Mouse (Mus musculus) adrenal gland, postnatal 4 days (tissue): Measurements from ENCODE around the gene St5. TPM values are rescaled to one million over a fixed set of nuclear protein-coding genes. Genes with fewer than 3 reads are reported as not detected.

Source experiments
- DNase-seq, 2 experiments: peaks; one replicate each; pipeline ENCODE4 v3.0.0; 2021 to 2022; ENCODE audit warnings: low spot score in 2 of 2, mixed read lengths in 2 of 2
- microRNA-seq: library from miRNA; unstranded; fragments of <30 nt; microRNA quantifications from one replicate; pipeline ENCODE4 v1.2.0, GENCODE M21; 2021
- total RNA-seq, 2 experiments: library from RNA; stranded (reverse); gene quantifications; 2 replicates each; pipeline ENCODE4 v1.2.3; 2021

The St5 gene
- total RNA-seq, 2 experiments from 2014 or later = 54.1 to 57.6 TPM

DNA sequence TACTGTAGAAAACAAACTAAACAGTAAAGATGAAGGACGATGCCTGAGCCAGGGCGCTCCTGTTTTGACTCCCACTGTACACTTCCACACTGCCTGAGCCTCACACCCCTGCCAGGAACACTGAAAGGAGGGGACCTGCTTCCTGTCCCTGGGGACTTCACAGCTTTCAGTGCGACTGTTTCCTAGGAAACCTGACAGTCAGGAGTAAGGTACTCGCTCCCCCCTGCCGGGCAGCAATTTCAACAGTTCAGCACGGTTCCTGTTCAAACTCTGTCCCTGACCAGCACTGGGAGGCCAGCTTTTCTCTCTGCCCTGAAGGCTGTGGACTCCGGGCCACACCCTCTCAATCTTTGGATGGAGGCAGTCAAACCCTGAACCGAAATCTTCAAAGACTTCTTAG lies 196.3 kb downstream of the St5 start:
- DNase-seq = no peak

GRCm38 (mm10) chr7:109497507-109497906 lies 205.9 kb downstream of the St5 start:
- no peak for DNase-seq

DNA sequence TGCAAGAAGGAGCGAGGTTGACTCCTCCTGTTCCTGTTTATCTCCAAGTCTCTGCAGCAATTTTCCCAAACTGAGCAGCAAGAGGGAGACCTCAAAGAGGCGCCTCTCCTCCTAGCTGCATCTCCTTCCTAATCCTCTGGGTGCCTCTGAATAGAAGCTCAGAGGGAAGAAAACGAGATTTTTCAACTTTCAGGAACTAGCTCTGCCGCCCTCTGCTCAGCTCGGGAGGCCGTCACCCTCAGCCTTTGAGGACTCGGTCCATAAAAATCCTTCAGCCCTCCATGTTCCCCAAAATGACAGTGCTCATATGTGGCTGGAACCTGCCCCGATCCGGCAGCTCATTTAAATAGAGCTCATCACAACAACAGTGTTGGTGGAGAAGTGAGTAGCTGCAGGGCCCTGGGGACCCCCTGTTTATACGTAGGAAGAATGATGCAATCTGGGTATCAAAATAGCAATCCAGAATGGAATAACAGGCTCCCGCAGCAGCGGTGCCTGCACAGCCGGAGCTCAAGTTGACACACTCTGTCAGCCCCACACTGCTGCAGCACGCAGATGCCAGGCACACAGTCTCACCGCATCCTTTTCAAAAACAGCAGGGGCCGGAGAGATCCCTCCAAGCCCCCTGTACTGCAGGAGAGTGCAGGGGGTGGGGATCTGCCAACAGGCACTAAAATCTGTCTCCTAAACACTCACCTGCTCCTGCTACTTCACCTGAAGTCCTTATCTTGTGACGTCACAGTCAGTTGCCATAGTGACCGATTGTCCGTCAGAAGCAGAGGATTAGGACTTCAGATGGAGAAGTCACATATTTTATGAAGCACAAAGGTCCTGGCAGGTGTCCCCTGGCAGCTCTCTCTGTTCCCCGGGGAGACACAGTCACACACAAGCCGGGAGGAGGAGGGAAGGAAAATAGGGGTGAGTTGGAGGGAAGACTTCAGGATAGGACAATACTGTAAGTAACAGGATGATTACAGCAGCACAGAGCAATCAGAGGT lies 209.8 kb downstream of the St5 start:
- no peak for DNase-seq

GRCm38 (mm10) chr7:109492616-109493318 lies 210.6 kb downstream of the St5 start:
- DNase-seq = no peak

DNA sequence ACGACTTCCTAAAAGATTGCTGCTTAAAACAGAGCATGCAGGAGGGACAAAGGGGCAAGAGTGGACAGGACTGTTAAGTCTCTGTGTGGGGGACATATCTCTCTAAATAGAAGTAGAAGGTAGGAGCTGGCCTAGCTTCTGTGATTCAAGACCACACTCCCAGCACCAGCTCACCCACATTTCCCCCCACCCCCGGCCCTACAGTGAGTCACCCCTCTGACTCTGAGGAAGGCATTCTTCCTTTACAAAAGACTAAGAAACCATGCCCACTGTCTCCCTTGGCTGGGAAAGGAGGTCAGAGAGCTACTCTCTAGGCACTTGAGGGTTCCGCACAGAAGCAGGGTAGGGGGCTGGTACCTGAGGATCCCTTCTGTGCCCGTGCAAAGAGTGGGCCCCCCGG lies 219.2 kb downstream of the St5 start:
- DNase-seq = no peak

DNA sequence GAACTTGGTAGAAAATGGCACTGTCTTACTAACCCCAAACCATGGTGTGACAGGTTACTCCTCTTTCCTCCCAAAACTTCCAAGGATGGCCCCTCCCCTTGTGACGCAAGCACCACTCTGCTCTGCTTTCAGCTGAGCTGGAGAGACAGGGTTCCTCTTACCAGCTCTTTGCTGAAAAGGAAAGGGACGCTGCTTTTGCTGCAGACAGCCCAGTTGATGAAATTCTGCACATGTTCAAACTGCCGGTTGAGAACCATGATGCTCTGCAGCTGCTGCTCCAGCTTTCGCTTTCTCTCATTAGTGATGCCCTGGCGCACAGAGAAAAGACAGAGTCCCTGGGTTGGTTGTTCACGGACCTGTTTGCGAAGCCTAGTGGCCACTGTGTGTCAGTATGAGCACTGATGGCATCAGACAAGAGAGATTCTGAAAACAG lies 222.6 kb downstream of the St5 start:
- no peak for DNase-seq

DNA sequence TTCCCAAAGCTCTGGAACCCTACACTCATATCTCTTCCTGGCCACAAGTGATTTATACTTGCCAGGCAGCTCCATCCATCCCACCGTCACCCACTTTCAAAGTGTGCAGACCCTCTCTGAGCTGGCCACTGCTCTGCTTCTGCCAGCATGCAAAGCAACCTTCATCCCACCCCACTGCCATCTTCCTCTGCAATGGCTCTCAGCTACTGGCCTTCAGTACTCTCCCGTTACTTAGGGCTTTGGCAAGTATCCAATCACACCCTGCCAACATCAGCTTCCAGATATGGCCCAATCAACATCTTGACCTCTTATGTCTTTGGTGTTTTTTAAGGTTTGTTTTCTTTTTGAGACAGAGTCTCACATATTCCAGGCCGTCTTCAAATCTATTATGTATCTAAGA lies 225.5 kb downstream of the St5 start:
- DNase-seq = no peak

Small RNA genes within 50 kb of the gene (microRNA-seq; reads per million reads assigned to microRNA genes)
- gene Gm47284 = not detected

Other genes with a start within 250 kb of the St5 start
- under 1 TPM; 0.25 to 0.40 TPM for gene Trim66, start 195.5 kb downstream of the St5 start, total RNA-seq
- 100 to 1,000 TPM; 264 to 272 TPM for gene Rpl27a, start 184.5 kb downstream of the St5 start, total RNA-seq
- 10 to 100 TPM; 33.3 to 34.0 TPM for gene Akip1, start 85 bp upstream of the St5 start, total RNA-seq
- not detected for gene BC051019, start 20.2 kb upstream of the St5 start, total RNA-seq
- gene Ascl3, start 28.1 kb upstream of the St5 start, total RNA-seq = not detected
- gene Tmem9b, start 49.3 kb upstream of the St5 start, total RNA-seq = 10 to 100 TPM; 34.8 to 36.9 TPM
- 1 to 10 TPM; 1.1 to 1.2 TPM for gene Nrip3, start 78.4 kb upstream of the St5 start, total RNA-seq
- 1 to 10 TPM in 1 of 2 experiments, under 1 TPM in 1; 0.92 to 3.1 TPM for gene Scube2, start 162.1 kb upstream of the St5 start, total RNA-seq